ENCODE assay signal across 9 mouse cellular contexts in genomic region chr19:34684857-34685256, GRCm38 (mm10). TPM values are rescaled to one million over a fixed set of nuclear protein-coding genes. Genes with fewer than 3 reads are reported as not detected.
A peak's percentile ranks its signal among the peaks of the same experiment; 100 is the strongest.
DNase-seq lines count a peak whose midpoint lies in the region; ATAC-seq and TF ChIP-seq lines count a peak whose summit lies in the region.
"Had no signal": no experiment of that assay in that cellular context is flagged by ENCODE, and none has a peak within 500 bp of the region (broad histone marks: within the 10 kb centered on the region; RNA-seq: fewer than 3 reads in every experiment).

No protein-coding gene starts in this region.

- no peak overlapping the region for H3K27ac ChIP-seq in kidney, embryonic 16.5 days (ENCODE audit: low read length)
- no peak overlapping the region for H3K27ac ChIP-seq in bone marrow, adult 2 months (ENCODE audit: control insufficient read depth, insufficient read depth, low read depth, low read length, poor library complexity)
- H3K27ac ChIP-seq: macrophage had no signal

- TF ChIP-seq CTCF in bone marrow, adult 2 months (IDR thresholded peaks at IDR 0.05; ENCODE audit: control insufficient read depth, insufficient read depth, low read length) = peak; percentile 70

- WGBS in kidney, embryonic 16.5 days = 64% methylated on average over 1 of the region's 1 CpGs
- 84% methylated on average over 1 of the region's 1 CpGs for WGBS in bone marrow, adult 2 months

- no peak for TF ChIP-seq POLR2A in bone marrow, adult 2 months (IDR thresholded peaks at IDR 0.05; ENCODE audit: borderline replicate concordance, control insufficient read depth, low read depth, low read length)

- H3K36me3 ChIP-seq in kidney, embryonic 16.5 days (ENCODE audit: insufficient read depth, low read length) = no peaks in the 10 kb centered on the region

- DNase-seq in kidney, adult 11 months = peak; percentile 51
- peak; percentile 29 for DNase-seq in ES-CJ7 (ENCODE audit: low read depth, low spot score)
- DNase-seq in frontal cortex, postnatal 36 days (ENCODE audit: low spot score in 2 of 2) = peak; percentile 46 to 64
- peak; percentile 16 to 50 for DNase-seq in left cerebral cortex, postnatal 10 days (ENCODE audit: extremely low spot score in 1 of 2, low spot score in 2 of 2)
- peak; percentile 58 for DNase-seq in retina, postnatal 1 day

- H3K4me2 ChIP-seq in kidney, embryonic 16.5 days (replicated peaks; ENCODE audit: low read depth, low read length) = no peak overlapping the region

- H3K9ac ChIP-seq in kidney, embryonic 16.5 days (replicated peaks; ENCODE audit: low read length) = no peak overlapping the region

- no peak overlapping the region for H3K4me3 ChIP-seq in kidney, embryonic 16.5 days (ENCODE audit: low read length)
- no peak overlapping the region for H3K4me3 ChIP-seq in bone marrow, adult 2 months (replicated peaks; ENCODE audit: control insufficient read depth, low read depth, low read length)

- ATAC-seq in kidney, embryonic 16.5 days (ENCODE audit: low FRiP score, low TSS enrichment) = no peak
- no peak for ATAC-seq in activated CD4-positive, CD25-positive, alpha-beta regulatory T cell, adult 4 months

- intact Hi-C loops in left cerebral cortex, postnatal 10 days (cut with DNase I) = loop anchor here (5.0 kb wide), 2 partner anchors 67 to 87 kb away; no protein-coding TSS in a partner anchor

- no peaks in the 10 kb centered on the region for H3K27me3 ChIP-seq in kidney, embryonic 16.5 days (ENCODE audit: insufficient read depth, low read length)

- no peaks in the 10 kb centered on the region for H3K4me1 ChIP-seq in kidney, embryonic 16.5 days (ENCODE audit: insufficient read depth, low read length)
- H3K4me1 ChIP-seq in bone marrow, adult 2 months (ENCODE audit: control insufficient read depth, insufficient read depth, low read length) = no peaks in the 10 kb centered on the region

- H3K9me3 ChIP-seq in kidney, embryonic 16.5 days (ENCODE audit: low read length) = no peaks in the 10 kb centered on the region

RNA-seq across cellular contexts. Expression of gene Ifit1, which starts 44.2 kb away (rescaled TPM):
- polyA plus RNA-seq in kidney, embryonic 16.5 days (2015; fragmentation: Nextera tagmentation; extraction: Ambion mirVana) = 0.28 and 0.51 TPM in 2 replicates
- polyA plus RNA-seq in bone marrow, adult 2 months (2011; ENCODE audit: insufficient read depth, insufficient read length, low replicate concordance, missing spikeins) = 10.6 and 11.2 TPM in 2 replicates
- total RNA-seq in left cerebral cortex, postnatal 10 days (2021) = under 1 TPM in 1 of 2 experiments, not detected in 1; 0.13 TPM
- polyA plus RNA-seq in activated CD4-positive, CD25-positive, alpha-beta regulatory T cell, adult 4 months (2017; shearing (Covaris generic)) = 10 to 100 TPM; 46.7 to 71.6 TPM

RNA-seq across cellular contexts. Expression of gene Ifit1bl2, which starts 44.3 kb away (rescaled TPM):
- polyA plus RNA-seq in kidney, embryonic 16.5 days (2015; fragmentation: Nextera tagmentation; extraction: Ambion mirVana) = 0.10 and 0.33 TPM in 2 replicates
- polyA plus RNA-seq in bone marrow, adult 2 months (2011; ENCODE audit: insufficient read depth, insufficient read length, low replicate concordance, missing spikeins) = 0.47 and 1.7 TPM in 2 replicates
- under 1 TPM; 0.30 to 0.47 TPM for total RNA-seq in left cerebral cortex, postnatal 10 days (2021)
- under 1 TPM; 0.57 to 0.73 TPM for polyA plus RNA-seq in activated CD4-positive, CD25-positive, alpha-beta regulatory T cell, adult 4 months (2017; shearing (Covaris generic))
